Mouse (Mus musculus): ENCODE data around the gene Tnrc6b.

- TF ChIP-seq CTCF (IDR thresholded peaks at IDR 0.05; ENCODE audit: low read depth) (no peak), EP300 (IDR thresholded peaks at IDR 0.05; ENCODE audit: low read depth) (no peak)
Measured at GRCm38 (mm10) chr15:80729477-80729876, 18.4 kb downstream of the Tnrc6b start.
